Mouse (Mus musculus) yolk sac, embryonic 10.5 days (tissue): ENCODE data around the gene Serpinb3d.
"Not testable (repeated sequence)": the region's sequence is repeated elsewhere in the genome, so short reads cannot be mapped to it uniquely, and the experiment has no call there.

ENCODE experiments used
- DNase-seq: peaks from one replicate; pipeline ENCODE4 v3.0.0-alpha.2; 2017; ENCODE audit warnings: low spot score

The Serpinb3d gene

GRCm38 (mm10) chr1:107083406-107083805 lies at the start of gene Serpinb3d:
Serpinb3d (minus strand) TSS chr1:107083506.
- no peak for DNase-seq

- DNase-seq = not testable (repeated sequence)
Observed at GRCm38 (mm10) chr1:107127453-107127852, 44.1 kb upstream of the Serpinb3d start.

- no peak for DNase-seq
Observed at GRCm38 (mm10) chr1:107098417-107098816, 15.1 kb upstream of the Serpinb3d start.

- no peak for DNase-seq
Observed at GRCm38 (mm10) chr1:107052203-107052602, 31.1 kb downstream of the Serpinb3d start, which contains the start of gene Serpinb3a. Serpinb3a (minus strand) TSS chr1:107052303.

- not testable (repeated sequence) for DNase-seq
Observed at GRCm38 (mm10) chr1:107034236-107034635, 49.1 kb downstream of the Serpinb3d start.
